9 mouse cellular contexts compared by ENCODE assay signal in the genomic region with DNA sequence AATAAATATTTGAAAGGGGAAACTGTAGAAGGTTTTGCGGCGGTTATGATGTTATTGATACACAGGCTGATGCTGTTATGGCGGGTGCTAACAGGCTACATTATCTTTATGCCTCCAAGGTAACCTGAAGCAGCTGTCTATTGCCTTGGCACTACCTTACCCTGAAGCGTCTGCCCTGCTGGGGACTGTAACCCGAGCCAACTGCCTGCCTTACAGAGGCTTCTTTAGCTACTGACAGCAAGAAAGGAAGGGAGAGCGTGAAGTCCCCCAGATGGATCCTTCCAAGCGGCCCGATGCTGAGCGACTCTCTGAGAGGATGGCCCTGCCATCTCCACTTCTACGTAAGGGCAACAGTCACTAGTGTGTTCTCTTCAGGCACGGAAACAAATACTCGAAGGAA. TPM values are rescaled to one million over a fixed set of nuclear protein-coding genes. Genes with fewer than 3 reads are reported as not detected.
DNase-seq lines count a peak whose midpoint lies in the region; ATAC-seq lines count a peak whose summit lies in the region.
"Had no signal": no experiment of that assay in that cellular context is flagged by ENCODE, and none has a peak within 500 bp of the region (broad histone marks: within the 10 kb centered on the region; RNA-seq: fewer than 3 reads in every experiment).

Fam107b (plus strand) TSS at position 303 of the 400 bp plus-strand sequence.

- no peak within 1 kb of the TSS for H3K4me3 ChIP-seq in heart, embryonic 10.5 days
- H3K4me3 ChIP-seq in embryonic facial prominence, embryonic 15.5 days (replicated peaks): no peak within 1 kb of the TSS

- 65% methylated on average over 12 of the region's 12 CpGs for WGBS in heart, embryonic 10.5 days
- WGBS in embryonic facial prominence, embryonic 15.5 days: 50% methylated on average over 12 of the region's 12 CpGs
- 85% methylated on average over 12 of the region's 12 CpGs for WGBS in large intestine, adult 2 months

- H3K4me1 ChIP-seq in heart, embryonic 10.5 days: no peaks in the 10 kb centered on the region
- no peaks in the 10 kb centered on the region for H3K4me1 ChIP-seq in embryonic facial prominence, embryonic 15.5 days

- DNase-seq in heart, embryonic 10.5 days (ENCODE audit: low spot score): no peak
- DNase-seq in heart, postnatal 25 days (ENCODE audit: low spot score): no peak
- no peak for DNase-seq in large intestine, adult 2 months (ENCODE audit: low read depth, low spot score)
- no peak for DNase-seq in Muller cell, postnatal 12 days (ENCODE audit: inconsistent ontology term)
- DNase-seq in kidney, adult 9 months: no peak

- H3K36me3 ChIP-seq in heart, embryonic 10.5 days: no peaks in the 10 kb centered on the region
- H3K36me3 ChIP-seq in embryonic facial prominence, embryonic 15.5 days: no peaks in the 10 kb centered on the region

- no peak within 1 kb of the TSS for H3K4me2 ChIP-seq in embryonic facial prominence, embryonic 15.5 days (replicated peaks)

- no peaks in the 10 kb centered on the region for H3K9me3 ChIP-seq in heart, embryonic 10.5 days
- H3K9me3 ChIP-seq in embryonic facial prominence, embryonic 15.5 days (replicated peaks): no peaks in the 10 kb centered on the region

- no peaks in the 10 kb centered on the region for H3K27me3 ChIP-seq in heart, embryonic 10.5 days (ENCODE audit: insufficient read depth, poor library complexity, severe bottlenecking)
- no peaks in the 10 kb centered on the region for H3K27me3 ChIP-seq in embryonic facial prominence, embryonic 15.5 days

- intact Hi-C loops in heart, postnatal 25 days (cut with DNase I): no loop called here

- no peak within 1 kb of the TSS for H3K27ac ChIP-seq in heart, embryonic 10.5 days
- H3K27ac ChIP-seq in embryonic facial prominence, embryonic 15.5 days (replicated peaks): no peak within 1 kb of the TSS
- H3K27ac ChIP-seq: liver, embryonic 14.5 days had no signal

- no peak for ATAC-seq in CD4-positive, CD25-positive, alpha-beta regulatory T cell, adult 4 months
- no peak for ATAC-seq in embryonic facial prominence, embryonic 15.5 days (ENCODE audit: insufficient number of reproducible peaks, low FRiP score, low TSS enrichment, low read depth)
- ATAC-seq in monocyte, adult 5-6 weeks (replicated peaks; ENCODE audit: insufficient number of reproducible peaks, low FRiP score, low TSS enrichment, poor library complexity, severe bottlenecking): no peak

- no peak within 1 kb of the TSS for H3K9ac ChIP-seq in embryonic facial prominence, embryonic 15.5 days
- H3K9ac ChIP-seq: liver, embryonic 14.5 days had no signal

RNA-seq across cellular contexts. Expression of gene Fam107b, which starts in this region (rescaled TPM):
- polyA plus RNA-seq in heart, embryonic 10.5 days (2016; fragmentation: Nextera tagmentation; extraction: Ambion mirVana): 34.7 and 37.8 TPM in 2 replicates
- total RNA-seq in heart, postnatal 25 days (2021): 1 to 10 TPM; 6.8 to 8.2 TPM
- 100 to 1,000 TPM; 204 to 239 TPM for polyA plus RNA-seq in CD4-positive, CD25-positive, alpha-beta regulatory T cell, adult 4 months (2017; shearing (Covaris generic))
- 34.8 and 42.7 TPM in 2 replicates for polyA plus RNA-seq in embryonic facial prominence, embryonic 15.5 days (2015; fragmentation: Nextera tagmentation; extraction: Ambion mirVana)
- 27.6 and 30.6 TPM in 2 replicates for polyA plus RNA-seq in large intestine, adult 2 months (2012; rRNA removed)
- 432 to 778 TPM (median 669 TPM) in 3 replicates for total RNA-seq in monocyte, adult 5-6 weeks (2017)

Comparison
In these comparisons a context has a peak if more than half of its experiments do, and no peak if none do; other contexts are left out.
1. RNA of gene Fam107b (total RNA-seq): 432 to 778 TPM in monocyte, adult 5-6 weeks; 6.8 to 8.2 TPM in heart, postnatal 25 days; every median in the first group is over 10 times any median in the second.